12 mouse cellular contexts compared by ENCODE assay signal in genomic region chr14:15410686-15411534, GRCm38 (mm10). TPM values are rescaled to one million over a fixed set of nuclear protein-coding genes. Genes with fewer than 3 reads are reported as not detected.
DNase-seq lines count a peak whose midpoint lies in the region; ATAC-seq lines count a peak whose summit lies in the region.
"Had no signal": no experiment of that assay in that cellular context is flagged by ENCODE, and none has a peak within 500 bp of the region (broad histone marks: within the 10 kb centered on the region; RNA-seq: fewer than 3 reads in every experiment).

No protein-coding gene starts in this region.

- no peaks in the 10 kb centered on the region for H3K27me3 ChIP-seq in forebrain, embryonic 15.5 days
- no peaks in the 10 kb centered on the region for H3K27me3 ChIP-seq in forebrain, embryonic 12.5 days
- no peaks in the 10 kb centered on the region for H3K27me3 ChIP-seq in forebrain, embryonic 16.5 days (replicated peaks; ENCODE audit: control insufficient read depth, insufficient read depth, low read length)

- 72% methylated on average over 8 of the region's 8 CpGs for WGBS in forebrain, embryonic 15.5 days
- WGBS in forebrain, embryonic 12.5 days = 72% methylated on average over 8 of the region's 8 CpGs
- 65% methylated on average over 8 of the region's 8 CpGs for whole genome bisulfite sequencing in forebrain, embryonic 16.5 days

- intact Hi-C loops in left cerebral cortex, postnatal 10 days (cut with DNase I) = no loop called here

- H3K9me3 ChIP-seq in forebrain, embryonic 15.5 days = no peaks in the 10 kb centered on the region
- no peaks in the 10 kb centered on the region for H3K9me3 ChIP-seq in forebrain, embryonic 12.5 days
- H3K9me3 ChIP-seq in forebrain, embryonic 16.5 days (ENCODE audit: control insufficient read depth, low read length) = no peaks in the 10 kb centered on the region
- H3K9me3 ChIP-seq: hindbrain, embryonic 10.5 days had no signal

- peak; percentile 92 for DNase-seq in brain, adult 2 months (ENCODE audit: low read depth, low spot score)
- peak; percentile 31 to 33 for DNase-seq in left cerebral cortex, postnatal 10 days (ENCODE audit: extremely low spot score in 1 of 2, low spot score in 2 of 2)
- no peak for DNase-seq in adrenal gland, adult 18-20 months (ENCODE audit: low spot score in 2 of 2)
- no peak for DNase-seq in kidney, adult 18-20 months
- DNase-seq in MN1 (ENCODE audit: low spot score) = no peak
- DNase-seq: lung, postnatal 14 days had no signal

- peak; percentile 57; the same call in 1 of the 2 replicates for ATAC-seq in forebrain, embryonic 15.5 days (replicated peaks)
- ATAC-seq in forebrain, embryonic 12.5 days (ENCODE audit: low FRiP score) = no peak
- ATAC-seq in forebrain, embryonic 16.5 days = peak; percentile 57; the same call in 1 of the 2 replicates

- no peak overlapping the region for H3K4me2 ChIP-seq in forebrain, embryonic 15.5 days (replicated peaks)
- H3K4me2 ChIP-seq in forebrain, embryonic 12.5 days = no peak overlapping the region
- H3K4me2 ChIP-seq in forebrain, embryonic 16.5 days (ENCODE audit: low read length) = no peak overlapping the region

- H3K4me1 ChIP-seq in forebrain, embryonic 15.5 days = no peaks in the 10 kb centered on the region
- no peaks in the 10 kb centered on the region for H3K4me1 ChIP-seq in forebrain, embryonic 12.5 days
- H3K4me1 ChIP-seq in forebrain, embryonic 16.5 days (replicated peaks; ENCODE audit: control insufficient read depth, insufficient read depth, low read length) = no peaks in the 10 kb centered on the region
- H3K4me1 ChIP-seq: hindbrain, embryonic 10.5 days had no signal

- H3K27ac ChIP-seq in forebrain, embryonic 15.5 days (replicated peaks) = no peak overlapping the region
- H3K27ac ChIP-seq in forebrain, embryonic 12.5 days = no peak overlapping the region
- no peak overlapping the region for H3K27ac ChIP-seq in forebrain, embryonic 16.5 days (ENCODE audit: low read length)
- H3K27ac ChIP-seq: hindbrain, embryonic 10.5 days had no signal

- H3K4me3 ChIP-seq in forebrain, embryonic 15.5 days = no peak overlapping the region
- no peak overlapping the region for H3K4me3 ChIP-seq in forebrain, embryonic 12.5 days (replicated peaks)
- no peak overlapping the region for H3K4me3 ChIP-seq in forebrain, embryonic 16.5 days (replicated peaks; ENCODE audit: low read length)
- H3K4me3 ChIP-seq: hindbrain, embryonic 10.5 days had no signal

- H3K9ac ChIP-seq in forebrain, embryonic 15.5 days (replicated peaks) = no peak overlapping the region
- no peak overlapping the region for H3K9ac ChIP-seq in forebrain, embryonic 12.5 days
- H3K9ac ChIP-seq in forebrain, embryonic 16.5 days (replicated peaks; ENCODE audit: low read depth, low read length) = no peak overlapping the region

- H3K36me3 ChIP-seq in forebrain, embryonic 15.5 days = no peaks in the 10 kb centered on the region
- no peaks in the 10 kb centered on the region for H3K36me3 ChIP-seq in forebrain, embryonic 12.5 days (replicated peaks)
- H3K36me3 ChIP-seq in forebrain, embryonic 16.5 days (ENCODE audit: control insufficient read depth, insufficient read depth) = no peaks in the 10 kb centered on the region
- H3K36me3 ChIP-seq: hindbrain, embryonic 10.5 days had no signal

RNA-seq across cellular contexts. Expression of gene Lrrc3b, which starts 27.9 kb away (rescaled TPM):
- polyA plus RNA-seq in forebrain, embryonic 15.5 days (2015; fragmentation: Nextera tagmentation; extraction: Ambion mirVana) = 6.5 and 6.9 TPM in 2 replicates
- 1.4 and 1.7 TPM in 2 replicates for polyA plus RNA-seq in forebrain, embryonic 12.5 days (2016; fragmentation: Nextera tagmentation; extraction: Ambion mirVana)
- 5.3 and 10.1 TPM in 2 replicates for polyA plus RNA-seq in forebrain, embryonic 16.5 days (2015; fragmentation: Nextera tagmentation; extraction: Ambion mirVana)
- total RNA-seq in left cerebral cortex, postnatal 10 days (2021) = 10 to 100 TPM; 18.9 to 22.1 TPM
- total RNA-seq in adrenal gland, adult 18-20 months (2021) = 1 to 10 TPM; 3.3 to 5.9 TPM
- total RNA-seq: monocyte, adult 5-6 weeks had no signal
- polyA plus RNA-seq: C2C12 had no signal

Comparison
In these comparisons a context has a peak if more than half of its experiments do, and no peak if none do; other contexts are left out.
1. DNase-seq: peak in brain, adult 2 months (single experiment) and left cerebral cortex, postnatal 10 days (2 of 2); none in adrenal gland, adult 18-20 months (0 of 2), kidney, adult 18-20 months (single experiment) and MN1 (single experiment).